Mouse (Mus musculus) T-helper 2 cell (primary cell): ENCODE results near the gene Obp2b.
"Not testable (repeated sequence)": the region's sequence is repeated elsewhere in the genome, so short reads cannot be mapped to it uniquely, and the experiment has no call there.

ENCODE experiments used
- in situ Hi-C: fragments of 300-600 bp; cut with MboI, MseI; formaldehyde crosslinking; loops from one replicate; pipeline ENCODE4 v1.15.1; 2025; ENCODE audit warnings: high pct_unique_total_duplicates

Obp2b gene

GRCm38 (mm10) chr2:25736709-25737108, at the start of gene Obp2b:
TSS of gene Obp2b (plus strand) at chr2:25737009.
- in situ Hi-C loops = not testable (repeated sequence)

- in situ Hi-C loops = no loop called here
Measured at GRCm38 (mm10) chr2:25694605-25695004, 42.2 kb upstream of the Obp2b start.

GRCm38 (mm10) chr2:25696951-25697350, 39.9 kb upstream of the Obp2b start:
- in situ Hi-C loops = no loop called here

GRCm38 (mm10) chr2:25698696-25699095, 38.1 kb upstream of the Obp2b start:
- in situ Hi-C loops = no loop called here

- in situ Hi-C loops = not testable (repeated sequence)
Measured at GRCm38 (mm10) chr2:25699743-25700142, 37.1 kb upstream of the Obp2b start, which contains the start of gene Obp2a. TSS of gene Obp2a (plus strand) at chr2:25700043.

GRCm38 (mm10) chr2:25701001-25701400, 35.8 kb upstream of the Obp2b start:
- in situ Hi-C loops = no loop called here

GRCm38 (mm10) chr2:25703706-25704105, 33.1 kb upstream of the Obp2b start:
- in situ Hi-C loops = no loop called here

GRCm38 (mm10) chr2:25706643-25707481, 29.9 kb upstream of the Obp2b start, which contains the start of gene Bmyc:
TSS of gene Bmyc (plus strand) at chr2:25706739.
- in situ Hi-C loops = no loop called here

- in situ Hi-C loops = no loop called here
Measured at GRCm38 (mm10) chr2:25708121-25708520, 28.7 kb upstream of the Obp2b start.

GRCm38 (mm10) chr2:25709056-25709455, 27.8 kb upstream of the Obp2b start:
- in situ Hi-C loops = not testable (repeated sequence)

GRCm38 (mm10) chr2:25709791-25710190, 27.0 kb upstream of the Obp2b start:
- in situ Hi-C loops = not testable (repeated sequence)

GRCm38 (mm10) chr2:25711641-25712040, 25.2 kb upstream of the Obp2b start:
- in situ Hi-C loops = not testable (repeated sequence)

GRCm38 (mm10) chr2:25717222-25717621, 19.6 kb upstream of the Obp2b start:
- in situ Hi-C loops = loop anchor here (5.0 kb wide), 1 partner anchor 35 kb away; no protein-coding TSS in a partner anchor

GRCm38 (mm10) chr2:25733199-25733930, 3.4 kb upstream of the Obp2b start:
- in situ Hi-C loops = no loop called here

GRCm38 (mm10) chr2:25741671-25742070, 4.9 kb downstream of the Obp2b start:
- in situ Hi-C loops = no loop called here

GRCm38 (mm10) chr2:25754201-25754600, 17.4 kb downstream of the Obp2b start:
- in situ Hi-C loops = loop anchor here (5.0 kb wide), 1 partner anchor 37 kb away; no protein-coding TSS in a partner anchor

- in situ Hi-C loops = no loop called here
Measured at GRCm38 (mm10) chr2:25758064-25758625, 21.3 kb downstream of the Obp2b start.

- in situ Hi-C loops = loop anchor here (10.0 kb wide), 1 partner anchor 520 kb away; no protein-coding TSS in a partner anchor
Measured at GRCm38 (mm10) chr2:25765269-25765668, 28.5 kb downstream of the Obp2b start, which contains the start of gene Lcn3. TSS of gene Lcn3 (plus strand) at chr2:25765569.

GRCm38 (mm10) chr2:25767764-25768163, 31.0 kb downstream of the Obp2b start:
- in situ Hi-C loops = loop anchor here (10.0 kb wide), 1 partner anchor 517 kb away; no protein-coding TSS in a partner anchor

- in situ Hi-C loops = no loop called here
Measured at GRCm38 (mm10) chr2:25773507-25773906, 36.7 kb downstream of the Obp2b start.

- in situ Hi-C loops = no loop called here
Measured at GRCm38 (mm10) chr2:25774640-25775039, 37.8 kb downstream of the Obp2b start.

GRCm38 (mm10) chr2:25775991-25776390, 39.2 kb downstream of the Obp2b start:
- in situ Hi-C loops = no loop called here
